Mouse (Mus musculus) gastrocnemius, postnatal 4 days (tissue): ENCODE results near the gene Tmpo. TPM values are rescaled to one million over a fixed set of nuclear protein-coding genes. Genes with fewer than 3 reads are reported as not detected.

Source experiments
- DNase-seq, 2 experiments: peaks; one replicate each; pipeline ENCODE4 v3.0.0; 2021 to 2022; ENCODE audit warnings: low spot score in 2 of 2, mixed read lengths in 2 of 2
- long read RNA-seq, 2 experiments: library from polyadenylated mRNA; stranded (forward); transcript quantifications; one replicate each; pipeline ENCODE4 v2.0.0; 2021
- total RNA-seq, 2 experiments: library from RNA; stranded (reverse); gene quantifications; 2 replicates each; pipeline ENCODE4 v1.2.3; 2021

Gene Tmpo
- total RNA-seq = 100 to 1,000 TPM; 170 to 177 TPM
- long read RNA-seq, experiment 1, transcript Tmpo-203 (8 exons, 1,854 nt) = minor isoform, 25 of 258 reads
- long read RNA-seq, experiment 1, transcript Tmpo-204 (7 exons, 1,953 nt) = minor isoform, 27 of 258 reads
- long read RNA-seq, experiment 1, transcript Tmpo-201 (4 exons, 3,772 nt) = minor isoform, 46 of 258 reads
- long read RNA-seq, experiment 1, transcript Tmpo-202 (9 exons, 3,533 nt) = major isoform, 125 of 258 reads
- long read RNA-seq, experiment 1, partial matches to known transcripts = 4 of 258 reads
- long read RNA-seq, experiment 1, other reads (novel, unspliced or antisense) = 16 of 258 reads
- long read RNA-seq, experiment 2, full-length matches to known transcripts = 245 of 274 reads
- long read RNA-seq, experiment 2, partial matches to known transcripts = 6 of 274 reads
- long read RNA-seq, experiment 2, other reads (novel, unspliced or antisense) = 23 of 274 reads

DNA sequence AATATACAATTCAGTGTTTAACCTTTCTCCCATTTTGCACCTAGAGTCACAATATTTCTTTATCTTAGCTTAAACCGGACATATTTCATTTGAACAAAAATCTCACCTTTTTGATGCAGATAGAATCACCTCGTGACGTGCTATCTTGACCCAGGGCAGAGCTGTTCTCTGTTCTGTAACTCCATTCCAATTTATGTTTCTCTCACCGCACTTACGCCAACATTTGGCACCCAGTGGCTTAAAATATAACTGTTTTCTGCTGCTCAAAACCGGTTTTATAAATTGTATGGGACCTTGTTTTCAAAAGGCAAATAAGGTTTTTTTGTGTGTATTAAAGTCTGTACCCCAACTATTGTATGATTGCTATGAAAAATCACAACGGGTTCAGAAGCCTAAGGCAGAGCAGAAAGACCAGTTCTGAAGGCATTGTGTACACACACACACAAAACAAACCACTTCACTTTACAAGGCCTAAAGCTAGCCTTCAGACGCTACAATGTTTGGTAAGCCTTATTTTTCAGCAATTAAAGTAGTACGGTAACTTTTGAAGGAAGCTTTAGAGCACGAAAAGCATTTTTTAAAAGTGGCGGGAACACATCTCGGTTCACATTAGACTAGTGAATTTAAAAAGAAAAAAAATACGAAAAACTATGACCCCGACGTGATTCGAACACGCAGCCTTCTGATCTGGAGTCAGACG lies at the start of gene Tmpo:
TSS of gene Tmpo (minus strand) at position 555 of the 700 bp plus-strand sequence.
- DNase-seq = no peak

DNA sequence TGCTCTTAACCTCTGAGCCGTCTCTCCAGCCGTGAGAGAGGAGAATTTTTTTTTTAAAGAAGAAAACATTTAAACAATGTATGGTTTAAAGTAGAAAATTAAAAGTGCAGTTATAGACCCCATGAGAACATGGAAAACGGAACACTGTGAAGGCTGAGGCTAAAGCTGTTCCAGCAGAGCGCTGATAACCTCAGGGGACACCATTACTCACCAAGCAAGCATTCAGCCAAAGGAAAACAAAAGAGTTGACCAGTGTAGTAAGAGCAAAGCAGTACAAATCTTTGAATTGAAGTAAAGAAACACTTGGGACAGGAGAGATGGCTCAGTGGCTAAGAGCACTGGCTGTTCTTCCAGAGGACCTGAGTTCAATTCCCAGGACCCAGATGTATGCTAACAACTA lies 49.3 kb upstream of the Tmpo start:
- peak in 1 of 2 experiments; percentile 42 for DNase-seq

DNA sequence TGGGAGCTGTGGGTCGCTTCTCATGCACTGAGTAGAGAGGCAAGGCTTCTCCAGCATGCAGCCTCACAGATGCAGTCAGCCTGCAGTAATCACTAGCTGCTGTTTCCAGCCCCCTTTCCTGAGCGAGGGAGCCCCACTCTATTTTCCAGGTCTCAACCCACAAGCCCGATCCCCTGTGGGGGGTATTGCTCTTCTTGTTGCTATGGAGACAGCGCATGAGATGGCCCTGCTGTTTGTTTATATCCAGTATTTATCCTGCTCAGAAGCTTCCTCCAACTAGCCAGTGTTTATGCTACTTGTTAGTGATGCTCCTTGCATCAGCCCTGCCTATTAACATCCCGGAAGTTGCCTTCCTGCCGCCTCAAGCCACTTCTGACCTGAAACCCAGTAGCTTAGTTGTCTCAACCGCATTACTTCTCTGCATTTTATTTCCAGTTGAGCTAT lies 48.4 kb upstream of the Tmpo start:
- DNase-seq = peak in 1 of 2 experiments; percentile 40

DNA sequence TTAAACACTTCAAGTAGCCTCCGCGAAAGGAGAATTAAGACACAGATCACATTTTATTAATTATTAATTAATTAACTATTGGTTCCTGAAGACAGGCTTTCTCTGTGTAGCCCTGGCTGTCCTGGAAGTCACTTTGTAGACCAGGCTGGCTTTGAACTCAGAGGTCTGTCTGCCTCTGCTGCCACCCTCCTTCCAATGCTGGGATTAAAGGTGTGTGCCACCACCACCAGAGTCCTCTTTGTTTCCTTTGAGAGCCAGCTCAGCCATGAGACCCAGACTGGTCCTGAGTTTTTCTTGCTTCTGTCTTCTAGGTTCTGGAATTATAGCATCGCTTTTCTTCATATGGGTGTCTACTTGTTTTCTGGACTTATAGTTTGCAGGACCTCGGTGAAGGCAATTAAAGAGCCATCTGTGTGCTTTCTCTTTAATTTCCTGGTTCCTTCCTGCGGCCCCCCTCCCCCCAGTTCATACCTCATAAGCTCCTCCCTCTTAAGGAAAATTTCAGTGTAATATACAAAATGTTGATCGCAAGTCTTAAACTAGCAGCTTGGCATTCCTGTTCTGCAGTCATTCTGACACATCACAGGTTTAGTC lies 47.9 kb upstream of the Tmpo start:
- no peak for DNase-seq

DNA sequence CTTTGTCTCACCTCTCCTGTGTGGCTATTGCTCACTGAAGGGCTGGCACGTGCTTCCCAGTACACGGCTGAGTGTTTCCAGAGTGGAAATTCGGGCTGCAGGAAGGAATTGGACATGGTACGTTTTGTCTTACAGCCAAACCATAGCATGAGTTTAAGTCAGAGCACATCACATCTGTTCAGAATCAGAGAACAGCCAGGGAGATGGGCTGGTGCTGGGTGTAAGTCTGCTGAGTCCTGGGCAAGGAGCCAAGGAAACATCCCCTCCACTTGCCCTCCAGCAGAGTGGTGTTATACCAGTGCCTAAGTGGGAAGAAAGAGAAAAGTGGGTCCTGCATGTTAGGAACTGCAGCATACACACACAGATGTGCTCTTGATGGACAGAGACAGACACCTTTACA lies 45.9 kb upstream of the Tmpo start:
- DNase-seq = no peak

DNA sequence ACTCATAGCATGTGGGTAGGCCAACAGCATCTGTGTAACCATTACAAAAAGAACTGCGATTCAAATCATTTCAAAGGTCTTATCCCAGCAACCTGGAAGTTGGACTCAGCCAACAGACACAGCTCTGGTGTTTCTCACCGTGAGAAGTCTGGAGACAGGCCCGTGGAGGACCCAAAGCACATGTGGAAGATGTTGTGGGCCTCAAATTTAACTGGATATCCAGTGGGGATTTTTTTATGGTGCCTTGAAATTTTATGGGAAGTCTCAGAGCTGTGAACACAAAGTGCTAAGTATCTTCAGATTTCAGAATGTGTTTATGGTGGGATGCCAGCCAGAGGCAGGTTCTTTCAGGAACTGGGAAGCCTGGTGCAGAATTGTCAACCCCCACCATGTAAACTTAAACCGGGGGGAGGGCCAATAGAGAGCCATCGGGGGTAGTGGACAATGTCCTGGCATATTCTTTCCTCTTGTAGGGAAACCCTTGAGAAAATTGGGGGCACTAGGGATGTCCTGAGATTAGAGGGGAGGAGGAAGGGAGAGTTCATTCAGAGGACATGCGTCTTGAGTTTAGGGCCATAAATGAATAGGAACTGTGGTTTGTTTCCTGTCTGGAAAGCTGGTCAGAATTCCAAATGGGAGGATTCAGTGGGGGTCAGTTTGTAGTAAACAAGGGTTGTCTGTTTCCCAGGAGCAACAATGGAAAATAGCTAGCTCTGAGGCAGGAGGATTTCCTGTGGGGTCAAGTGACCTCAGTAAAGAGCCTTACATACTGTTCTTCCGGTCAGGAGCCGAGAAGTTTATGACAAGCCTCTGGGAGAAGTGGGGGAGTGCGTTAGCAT lies 41.5 kb upstream of the Tmpo start:
- DNase-seq = no peak

DNA sequence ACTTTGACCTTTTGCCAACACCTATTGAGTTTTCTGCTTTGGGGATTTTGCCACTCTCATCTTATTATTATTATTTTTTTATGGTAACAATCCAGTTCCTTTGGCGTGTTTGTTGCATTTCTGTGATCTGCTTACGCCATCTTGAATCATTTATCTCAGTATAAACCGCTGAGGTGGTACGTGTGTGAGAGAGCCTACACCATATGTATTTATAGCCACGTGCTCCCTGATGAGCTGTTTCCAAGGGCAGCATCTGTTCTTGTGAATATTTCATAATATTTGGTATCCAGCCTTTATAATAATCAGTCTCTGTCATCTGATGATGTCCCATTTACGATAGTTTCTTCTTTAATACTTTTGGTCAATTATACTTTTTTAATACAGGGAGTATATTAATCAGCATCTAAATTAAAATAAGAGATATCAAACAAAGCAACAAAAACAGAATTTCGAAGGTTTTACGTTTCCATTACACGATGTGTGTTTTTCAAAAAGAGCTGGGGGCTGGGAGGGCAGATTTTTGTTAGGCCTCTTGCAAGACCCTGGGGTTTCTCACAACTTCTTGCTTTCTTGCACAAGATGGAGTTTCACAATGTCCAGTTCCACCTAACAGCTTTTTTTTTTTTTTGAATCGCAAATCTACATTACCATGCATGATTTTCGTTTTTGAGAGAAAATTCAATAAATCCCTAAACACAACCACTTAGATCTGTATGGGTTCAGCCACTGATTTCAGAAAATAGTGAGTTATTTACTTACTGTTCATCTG lies 28.0 kb upstream of the Tmpo start:
- no peak for DNase-seq

DNA sequence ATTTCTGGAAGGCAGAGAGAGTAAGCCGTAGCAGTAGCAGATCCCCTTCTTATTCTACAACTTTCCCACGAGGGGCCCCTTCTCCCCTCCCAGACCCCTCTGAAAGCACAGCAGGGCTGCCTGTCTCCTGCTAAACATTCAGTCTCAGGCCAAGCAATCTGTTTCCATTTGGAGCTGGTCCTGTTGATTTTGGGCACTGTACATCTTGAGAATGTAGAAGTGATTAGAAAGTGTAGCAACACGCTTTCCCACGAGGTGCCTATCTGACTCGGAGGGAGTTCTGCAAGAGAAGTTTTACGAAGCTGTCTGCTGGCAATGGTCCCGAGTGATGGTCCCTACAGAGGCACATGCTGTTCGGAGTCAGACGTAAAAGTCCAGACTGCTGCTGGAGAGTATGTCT lies 27.3 kb upstream of the Tmpo start:
- DNase-seq = peak in 1 of 2 experiments; percentile 59

DNA sequence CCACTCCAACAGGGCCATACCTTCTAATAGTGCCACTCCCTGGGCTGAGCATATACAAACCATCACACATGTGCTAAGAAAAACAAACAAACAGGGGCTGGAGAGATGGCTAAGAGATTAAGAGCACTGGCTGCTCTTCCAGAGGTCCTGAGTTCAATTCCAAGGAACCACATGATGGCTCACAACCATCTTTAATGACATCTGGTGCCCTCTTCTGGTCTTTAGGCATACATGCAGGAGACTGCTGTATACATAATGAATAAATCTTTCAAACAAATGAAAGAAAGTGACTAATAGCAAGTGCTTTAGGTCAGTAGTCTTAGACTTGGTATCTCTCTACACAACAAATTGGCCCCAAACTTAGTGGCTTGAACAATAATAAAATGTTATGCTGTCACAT lies 26.2 kb upstream of the Tmpo start:
- DNase-seq = no peak

DNA sequence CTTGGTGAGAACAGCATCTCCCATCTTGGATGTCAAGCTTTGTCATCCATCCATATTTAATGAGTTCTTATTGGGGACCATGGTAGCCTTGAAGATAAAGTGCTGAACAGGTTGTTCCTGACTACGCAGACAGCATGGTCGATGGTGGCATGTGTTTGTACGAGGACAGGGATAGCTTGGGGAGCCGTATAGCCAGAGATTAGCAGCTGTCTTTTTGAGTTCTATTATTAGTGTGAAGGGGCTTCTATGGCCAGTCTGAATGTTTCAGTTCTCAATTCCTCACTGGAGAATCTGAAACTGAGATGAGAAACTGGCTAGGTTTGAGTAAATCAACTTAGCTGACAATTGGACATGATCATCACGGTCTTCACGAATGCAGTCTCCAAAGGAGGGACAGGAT lies 24.5 kb upstream of the Tmpo start:
- no peak for DNase-seq

DNA sequence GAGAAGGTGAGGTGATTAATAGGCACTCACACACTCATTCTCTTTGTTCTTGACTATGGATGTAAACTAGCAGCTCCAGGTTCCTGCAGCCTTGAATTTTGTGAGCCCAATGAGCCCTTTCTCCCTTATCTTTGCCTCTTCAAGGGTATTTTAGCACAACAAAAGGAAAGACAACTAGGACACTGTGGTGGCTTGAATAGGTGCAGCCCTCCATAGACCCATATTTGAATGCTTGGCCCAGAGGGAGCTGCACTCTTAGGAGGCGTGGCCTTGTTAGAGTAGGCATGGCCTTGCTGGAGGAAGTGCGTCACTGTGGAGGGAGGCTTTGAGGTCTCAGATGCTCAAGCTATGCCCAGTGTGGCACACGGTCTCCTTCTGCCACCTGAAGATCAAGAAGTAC lies 19.5 kb upstream of the Tmpo start:
- DNase-seq = no peak

DNA sequence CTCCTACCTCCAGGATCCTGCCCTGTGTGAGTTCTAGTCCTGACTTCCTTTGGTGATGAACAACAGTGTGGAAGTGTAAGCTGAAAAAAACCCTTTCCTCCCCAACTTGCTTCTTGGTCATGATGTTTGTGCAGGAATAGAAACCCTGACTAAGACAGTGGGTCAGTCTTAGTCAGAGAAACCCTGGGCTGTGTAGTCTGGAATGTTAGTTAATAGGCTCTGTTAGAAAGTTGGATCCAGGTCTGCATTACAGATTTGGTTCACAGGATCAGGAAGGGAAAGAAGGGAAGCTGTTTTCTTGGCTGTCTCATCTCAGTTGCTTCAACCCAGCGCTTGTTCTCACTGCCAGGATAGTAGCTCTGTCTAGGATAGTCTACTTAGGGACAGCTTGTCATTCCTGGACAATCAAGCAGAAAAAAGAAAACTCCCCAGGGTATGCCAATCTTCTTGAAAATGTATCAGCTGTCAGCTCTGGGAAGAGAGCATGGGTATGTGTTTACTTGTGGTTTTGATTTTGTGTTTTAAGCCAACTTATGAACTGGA lies 18.2 kb upstream of the Tmpo start:
- no peak for DNase-seq

DNA sequence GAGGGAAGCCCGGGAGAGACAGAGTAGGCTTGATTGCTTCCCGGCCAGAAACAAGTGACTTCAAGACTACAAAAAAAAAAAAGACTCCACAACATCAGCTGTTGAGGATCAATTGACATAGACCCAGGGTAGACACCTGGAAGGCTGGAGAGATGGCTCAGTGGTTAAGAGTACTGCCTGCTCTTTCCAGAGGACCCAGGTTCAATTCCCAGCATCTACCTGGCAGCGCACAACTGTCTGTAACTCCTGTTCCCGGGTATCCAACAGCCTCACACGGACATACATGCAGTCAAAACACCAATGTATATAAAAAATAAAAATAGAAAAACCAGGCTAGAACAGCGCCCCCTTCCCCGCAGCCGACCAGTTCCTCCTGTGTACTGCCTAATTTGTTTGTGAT lies 16.6 kb upstream of the Tmpo start:
- no peak for DNase-seq

DNA sequence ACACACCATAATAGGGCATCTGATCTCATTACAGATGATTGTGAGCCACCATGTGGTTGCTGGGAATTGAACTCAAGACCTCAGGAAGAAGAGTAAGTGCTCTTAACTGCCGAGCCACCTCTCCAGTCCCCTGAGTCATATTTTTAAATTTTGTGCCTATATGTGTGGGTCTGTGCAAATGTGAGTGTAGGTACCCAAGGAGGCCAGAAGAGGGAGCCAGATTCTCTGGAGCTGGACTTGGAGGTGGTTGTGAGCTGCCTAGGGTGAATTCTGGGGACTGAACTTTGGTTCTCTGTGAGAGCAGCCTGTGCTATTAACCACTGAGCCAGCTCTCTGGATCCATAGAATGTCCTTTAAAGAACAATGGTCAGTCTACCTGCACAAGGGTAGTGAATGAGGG lies 15.7 kb upstream of the Tmpo start:
- DNase-seq = no peak

DNA sequence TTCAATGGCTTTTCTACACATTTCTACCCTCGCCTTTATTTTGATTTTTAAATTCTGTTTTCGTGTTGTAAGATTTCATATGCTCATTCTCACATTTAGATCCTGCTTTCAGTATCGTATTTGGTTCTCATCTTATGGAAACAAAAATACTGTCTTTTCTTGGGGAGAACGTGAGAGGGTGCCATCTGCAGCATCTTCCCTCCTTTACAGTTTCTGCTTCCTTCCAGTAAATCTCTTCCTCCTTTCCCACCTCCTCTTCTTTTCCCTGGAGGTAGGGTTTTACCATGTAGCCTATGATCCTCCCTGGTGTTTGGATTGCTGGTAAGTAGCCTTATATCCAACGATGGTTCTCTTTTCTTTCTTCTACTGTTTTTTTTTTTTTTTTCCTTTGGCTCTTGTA lies 14.6 kb upstream of the Tmpo start:
- no peak for DNase-seq

DNA sequence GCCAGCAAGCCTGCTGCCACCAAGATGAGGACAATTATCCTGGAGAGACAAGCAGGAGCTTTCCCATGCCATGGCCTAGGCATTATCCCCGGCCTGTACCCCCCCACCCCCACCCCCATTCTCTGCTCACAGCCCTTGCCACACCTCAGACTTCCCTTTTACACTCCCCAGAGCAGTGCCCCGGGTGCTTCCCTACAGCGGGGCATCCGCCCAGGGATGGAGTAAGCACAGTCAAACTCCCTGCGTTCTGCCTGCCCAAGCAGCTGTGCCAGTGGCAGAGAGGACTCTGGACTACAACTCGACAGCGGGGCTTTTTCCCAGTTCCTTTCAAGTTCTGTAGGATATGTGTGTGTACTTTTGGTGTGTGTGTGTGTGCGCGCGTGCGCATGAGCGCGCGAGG lies 14.0 kb upstream of the Tmpo start:
- DNase-seq = no peak

DNA sequence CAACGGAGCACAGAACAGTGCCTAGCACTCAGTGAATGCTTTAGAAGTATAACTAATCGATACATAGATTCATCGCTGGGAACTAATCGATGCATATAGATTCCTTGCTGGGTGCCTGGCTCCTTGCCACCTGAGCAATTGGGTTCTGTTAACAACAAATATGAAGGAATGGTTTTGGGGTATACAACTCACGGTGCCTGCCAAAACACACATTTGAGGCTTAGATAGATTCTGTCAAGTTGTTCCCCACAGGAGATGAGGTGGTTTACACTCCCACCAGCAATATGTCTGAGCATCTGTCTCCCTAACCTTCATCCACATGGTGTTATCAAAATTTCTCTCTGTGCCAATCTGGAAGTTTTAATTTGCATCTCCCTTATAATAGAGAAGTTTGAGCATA lies 10.7 kb upstream of the Tmpo start:
- no peak for DNase-seq

DNA sequence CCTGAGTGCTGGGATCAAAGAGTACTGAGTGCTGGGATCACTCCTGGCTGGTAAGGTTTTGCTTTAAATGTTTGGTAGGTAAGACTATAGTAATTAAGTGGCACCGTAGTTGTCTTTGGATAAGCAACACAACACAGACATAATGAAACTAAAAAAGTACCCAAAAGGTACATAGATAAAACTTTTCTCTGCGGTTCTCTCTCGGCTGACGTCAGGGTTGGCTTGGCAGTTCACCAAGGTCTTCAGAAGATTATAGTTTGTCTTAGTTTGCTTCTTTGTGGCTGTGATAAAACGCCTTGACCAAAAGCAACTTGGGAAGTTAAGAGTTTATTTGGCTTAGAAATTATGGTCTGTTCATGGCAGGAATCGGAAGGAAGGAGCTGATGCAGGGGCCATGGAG lies 8.4 kb upstream of the Tmpo start:
- no peak for DNase-seq

DNA sequence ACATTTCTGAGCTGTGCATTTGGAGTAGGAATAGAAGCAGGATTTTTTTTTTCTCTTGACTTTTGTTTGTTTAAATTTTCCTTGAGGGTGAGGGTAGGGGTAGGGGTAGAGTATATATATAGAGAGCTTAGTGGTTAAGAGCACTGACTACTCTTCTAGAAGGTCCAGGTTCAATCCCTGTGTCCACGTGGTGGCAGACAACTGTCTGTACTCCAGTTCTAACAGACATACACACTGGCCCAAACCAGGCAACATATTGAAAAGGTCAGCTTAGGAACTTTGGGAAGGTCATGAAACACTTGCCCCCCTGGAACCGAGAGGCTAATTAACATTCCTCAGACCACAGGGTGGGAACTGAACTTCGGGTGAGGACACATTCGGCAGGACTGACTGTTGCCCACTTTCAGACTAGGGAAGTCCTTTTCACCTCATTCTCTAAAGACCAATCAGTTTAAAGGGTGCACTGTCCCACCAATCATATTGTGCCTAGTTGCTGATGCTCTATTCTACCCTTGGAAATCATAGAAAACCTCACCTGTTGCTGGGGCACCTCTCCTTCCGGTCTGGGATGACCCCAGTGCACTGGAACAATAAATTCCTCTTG lies 7.7 kb upstream of the Tmpo start:
- no peak for DNase-seq

DNA sequence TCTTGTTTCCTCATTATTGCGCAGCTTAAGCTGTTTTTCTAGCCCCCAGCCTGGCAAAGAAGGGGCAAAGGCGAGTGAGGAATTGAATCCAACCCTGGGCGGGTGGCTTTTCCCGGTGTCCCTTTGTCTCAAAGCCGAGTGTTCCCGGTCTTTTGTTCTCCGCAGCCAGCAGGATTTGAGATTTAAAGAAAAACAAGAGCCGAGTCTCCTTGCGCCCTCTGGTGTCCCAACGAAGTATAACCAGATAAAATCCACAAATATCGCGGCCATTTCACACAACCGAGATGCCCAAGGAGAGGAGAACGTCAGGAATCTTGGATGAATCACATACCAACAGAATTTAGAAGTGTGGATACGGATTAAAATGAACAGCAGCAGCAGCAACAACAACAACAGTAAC lies 6.8 kb upstream of the Tmpo start:
- DNase-seq = peak; percentile 62 to 80
